Mouse (Mus musculus) left cerebral cortex, adult 2 months (tissue): Measurements from ENCODE around the gene Tlcd2. TPM values are rescaled to one million over a fixed set of nuclear protein-coding genes. Genes with fewer than 3 reads are reported as not detected.

Experiments used
- DNase-seq, 2 experiments: peaks; one replicate each; pipeline ENCODE4 v3.0.0; 2021 to 2022; ENCODE audit warnings: low spot score in 2 of 2, mixed read lengths in 1 of 2; ENCODE audit errors: extremely low spot score in 1 of 2
- H3K27ac ChIP-seq: fragments of 200-600 bp; 2 replicates; pipeline ENCODE4 v1.8.1; 2022
- H3K4me3 ChIP-seq: fragments of 200-600 bp; 2 replicates; pipeline ENCODE4 v1.8.1; 2022
- CTCF ChIP-seq: fragments of 200-600 bp; IDR thresholded peaks from 2 replicates; pipeline ENCODE4 v1.8.1; 2022; ENCODE audit warnings: antibody characterized with exemption, mild to moderate bottlenecking, moderate library complexity
- intact Hi-C: fragments of 180-260 bp; cut with DNase I; formaldehyde crosslinking; loops from one replicate; pipeline ENCODE4 v1.15.1; 2025
- total RNA-seq, 2 experiments: library from RNA; stranded (reverse); gene quantifications; 2 replicates each; pipeline ENCODE4 v1.2.3; 2021

Gene Tlcd2
- total RNA-seq, 2 experiments from 2014 or later: 0.51 to 0.66 TPM

DNA sequence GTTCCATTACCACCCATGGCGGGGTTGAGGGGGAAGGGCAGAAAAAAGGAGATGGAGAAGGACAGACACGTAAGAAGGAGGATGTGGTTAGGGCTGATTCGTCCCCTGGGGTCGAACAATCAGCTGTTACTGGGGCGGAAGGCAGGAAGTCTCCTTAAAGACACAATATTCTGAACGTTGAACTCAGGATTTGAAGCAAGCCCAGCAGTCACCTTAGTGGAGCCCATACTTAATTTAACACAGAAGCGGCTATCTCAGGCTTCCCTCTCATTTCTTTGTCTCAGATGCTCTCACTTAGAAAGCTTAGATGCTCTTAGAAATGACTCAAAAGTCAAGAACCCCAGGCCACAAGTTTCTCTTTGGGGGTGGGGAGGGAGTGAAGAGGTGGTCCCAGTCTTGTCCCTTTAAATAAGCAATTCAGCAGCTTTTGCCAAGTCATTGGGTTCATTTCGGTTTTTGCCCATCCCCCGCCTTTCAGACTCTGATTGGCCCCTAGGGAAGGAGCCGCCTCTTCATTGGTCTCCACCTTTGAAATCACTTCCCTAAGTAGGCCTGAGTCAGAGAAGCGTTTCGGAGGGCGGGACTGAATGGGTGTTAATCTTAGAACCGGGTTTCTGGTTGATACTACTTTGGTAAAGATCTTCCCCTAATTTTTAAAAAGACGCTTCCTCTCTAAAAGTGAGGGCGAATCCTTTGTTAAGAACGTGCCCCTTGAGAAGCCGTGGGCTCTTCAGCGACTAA, 1.2 kb upstream of the Tlcd2 start:
- Histone ChIP-seq H3K27ac (peak overlapping the region; percentile 95), H3K4me3 (peak overlapping the region; percentile 51)
- no peak for TF ChIP-seq CTCF
- peak; percentile 84 to 87 for DNase-seq
- intact Hi-C loops: loop anchor here (2.0 to 5.0 kb wide), 2 partner anchors 268 to 287 kb away; partner anchors contain the start of genes Dph1 and Rtn4rl1

- no peak for TF ChIP-seq CTCF
- Histone ChIP-seq H3K4me3 (peak overlapping the region; percentile 84), H3K27ac (peak overlapping the region; percentile 95)
- DNase-seq: no peak
- intact Hi-C loops: loop anchor here (2.0 to 5.0 kb wide), 2 partner anchors 269 to 289 kb away; partner anchors contain the start of genes Dph1 and Rtn4rl1
These were observed 283 bp downstream of the Tlcd2 start for GRCm38 (mm10) chr11:75461743-75462252.

DNA sequence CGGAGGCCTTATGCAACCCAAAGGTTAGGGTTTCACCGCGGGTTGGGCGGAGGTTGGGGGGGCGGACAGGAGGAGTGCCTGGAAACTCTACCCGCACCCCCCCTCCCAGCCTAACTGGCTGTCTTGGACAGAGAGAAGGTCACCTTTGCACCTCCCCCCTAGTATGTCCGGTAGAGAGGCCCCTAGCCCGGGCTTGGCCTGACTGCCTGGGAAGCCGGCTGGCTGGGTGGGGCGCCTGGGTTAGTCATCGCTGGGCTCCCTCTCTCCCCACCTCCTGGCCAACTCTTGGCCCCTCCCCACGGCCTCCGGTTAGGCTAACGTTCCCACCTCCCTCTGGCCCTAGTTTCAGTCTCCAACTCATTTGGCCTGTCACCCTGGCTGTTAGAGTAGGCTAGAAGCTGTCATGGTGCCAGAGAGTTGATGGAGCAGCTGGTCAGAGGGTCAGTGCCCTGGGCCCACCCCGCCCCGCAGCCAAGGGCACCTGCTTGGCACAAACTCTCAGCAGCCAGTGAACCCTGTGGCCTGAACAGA, 803 bp downstream of the Tlcd2 start:
- peak; percentile 51 to 53 for DNase-seq
- Histone ChIP-seq H3K4me3 (peak overlapping the region; percentile 84), H3K27ac (peak overlapping the region; percentile 95)
- TF ChIP-seq CTCF: no peak
- intact Hi-C loops: loop anchor here (5.0 kb wide), 1 partner anchor 270 kb away; the partner anchor contains the start of genes Dph1 and Rtn4rl1

GRCm38 (mm10) chr11:75462865-75463336, 1.4 kb downstream of the Tlcd2 start:
- intact Hi-C loops: loop anchor here (5.0 kb wide), 1 partner anchor 271 kb away; the partner anchor contains the start of genes Dph1 and Rtn4rl1
- Histone ChIP-seq H3K4me3 (peak overlapping the region; percentile 84), H3K27ac (peak overlapping the region; percentile 95)
- DNase-seq: peak; percentile 60 to 61
- no peak for TF ChIP-seq CTCF

DNA sequence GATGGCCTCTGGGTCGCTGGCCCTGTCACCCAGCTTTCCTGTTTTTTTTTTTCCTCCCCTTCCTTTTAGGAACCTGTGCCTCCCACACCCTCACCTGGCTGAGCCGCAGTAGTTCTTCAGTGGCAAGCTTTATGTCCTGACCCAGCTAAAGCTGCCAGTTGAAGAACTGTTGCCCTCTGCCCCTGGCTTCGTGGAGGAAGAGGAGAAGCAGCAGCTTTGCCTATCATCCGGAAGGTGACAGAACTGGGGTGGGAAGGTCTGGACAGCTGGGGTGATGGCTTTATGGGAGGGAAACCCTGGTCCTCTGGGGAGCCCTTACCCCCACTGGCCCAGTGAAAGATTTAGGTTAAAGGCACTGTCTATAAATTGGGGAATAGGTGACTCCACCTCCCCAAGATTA, 2.1 kb downstream of the Tlcd2 start:
- DNase-seq: no peak
- TF ChIP-seq CTCF: no peak
- intact Hi-C loops: loop anchor here (2.0 to 5.0 kb wide), 2 partner anchors 23 to 271 kb away; partner anchors contain the start of genes Dph1, Prpf8 and Rtn4rl1
- H3K4me3 ChIP-seq: peak overlapping the region; percentile 84
- no peak overlapping the region for H3K27ac ChIP-seq

GRCm38 (mm10) chr11:75464417-75464816, 2.9 kb downstream of the Tlcd2 start:
- TF ChIP-seq CTCF: no peak
- Histone ChIP-seq H3K27ac (no peak overlapping the region), H3K4me3 (no peak overlapping the region)
- intact Hi-C loops: loop anchor here (2.0 to 5.0 kb wide), 2 partner anchors 22 to 272 kb away; partner anchors contain the start of genes Dph1, Prpf8 and Rtn4rl1
- DNase-seq: no peak

DNA sequence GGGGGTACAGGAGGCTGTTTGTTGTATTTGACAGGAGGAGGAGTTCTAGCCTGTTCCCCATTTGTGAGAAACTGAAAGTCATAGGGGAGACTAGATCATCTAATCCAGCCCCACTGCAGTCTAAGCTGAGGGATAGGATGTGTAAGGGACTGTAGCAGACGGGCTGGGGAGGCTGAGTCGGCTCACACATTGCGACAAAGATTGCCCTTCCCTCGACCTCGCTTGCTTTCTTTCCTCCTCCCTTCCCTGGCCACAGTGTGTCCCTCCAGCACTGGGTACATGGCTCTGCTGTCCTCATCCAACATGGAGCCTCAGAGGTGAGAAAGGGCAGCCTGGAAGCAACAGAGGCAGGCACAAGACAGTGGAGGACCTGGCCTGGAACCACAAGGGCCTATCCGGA, 3.5 kb downstream of the Tlcd2 start:
- Histone ChIP-seq H3K27ac (no peak overlapping the region), H3K4me3 (no peak overlapping the region)
- no peak for DNase-seq
- TF ChIP-seq CTCF: no peak
- intact Hi-C loops: loop anchor here (2.0 kb wide), 1 partner anchor 22 kb away; the partner anchor contains the start of gene Prpf8

GRCm38 (mm10) chr11:75466731-75467505, 5.4 kb downstream of the Tlcd2 start:
- TF ChIP-seq CTCF: peak; percentile 20

GRCm38 (mm10) chr11:75467512-75468215, 6.1 kb downstream of the Tlcd2 start:
- DNase-seq: no peak
- Histone ChIP-seq H3K4me3 (0 out of 2 replicates have a peak overlapping the region, but pooled peaks have one; percentile 22), H3K27ac (no peak overlapping the region)
- TF ChIP-seq CTCF: no peak; the same call in 1 of the 2 replicates
- intact Hi-C loops: no loop called here

More at GRCm38 (mm10) chr11:75466731-75467505, 5.4 kb downstream of the Tlcd2 start:
- no peak for DNase-seq
- H3K27ac ChIP-seq: no peak overlapping the region
- H3K4me3 ChIP-seq: no peak overlapping the region
- intact Hi-C loops: no loop called here

DNA sequence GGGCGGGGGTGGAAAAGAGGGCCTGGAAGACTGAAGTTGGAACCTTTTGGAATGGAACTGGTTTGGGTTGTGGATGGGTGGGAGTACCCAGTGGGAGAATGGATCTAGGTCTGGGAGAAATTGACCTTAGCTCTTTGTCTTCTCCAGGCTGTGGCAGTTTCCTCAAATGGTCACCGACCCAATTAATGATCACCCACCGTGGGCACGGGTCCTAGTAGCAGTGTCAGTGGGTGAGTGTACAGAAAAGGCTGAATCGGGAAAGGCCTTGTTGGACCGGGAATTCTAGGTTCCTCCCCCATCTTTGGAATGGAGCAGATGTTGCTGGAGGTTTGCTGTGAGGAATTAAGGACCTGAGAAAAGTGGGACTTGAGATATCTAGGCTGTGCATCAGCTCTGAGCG, 6.9 kb downstream of the Tlcd2 start:
- DNase-seq: no peak
- TF ChIP-seq CTCF: no peak
- intact Hi-C loops: no loop called here
- Histone ChIP-seq H3K27ac (no peak overlapping the region), H3K4me3 (no peak overlapping the region)

DNA sequence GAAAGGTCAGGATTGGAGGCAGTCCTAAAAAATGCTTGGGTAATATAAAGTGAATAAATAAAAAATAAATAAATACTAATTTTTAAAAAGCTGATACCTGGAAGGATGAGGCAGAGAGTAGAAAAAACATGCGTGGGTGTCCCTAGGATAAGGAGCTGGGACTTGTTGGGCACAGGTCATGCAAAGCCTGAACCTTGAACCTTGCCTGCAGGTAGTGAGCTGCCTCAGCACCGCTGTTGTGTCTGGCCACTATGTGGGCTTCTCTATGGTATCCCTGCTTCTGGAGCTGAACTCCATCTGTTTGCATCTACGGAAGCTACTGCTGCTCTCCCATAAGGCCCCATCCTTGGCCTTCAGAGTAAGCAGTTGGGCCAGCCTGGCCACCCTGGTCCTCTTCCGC, 7.7 kb downstream of the Tlcd2 start:
- TF ChIP-seq CTCF: no peak
- Histone ChIP-seq H3K4me3 (no peak overlapping the region), H3K27ac (no peak overlapping the region)
- DNase-seq: no peak
- intact Hi-C loops: no loop called here
